Mouse (Mus musculus) limb, embryonic 14.5 days (tissue): Measurements from ENCODE around the gene Tas2r131. TPM values are rescaled to one million over a fixed set of nuclear protein-coding genes. Genes with fewer than 3 reads are reported as not detected.
"Not testable (repeated sequence)": the region's sequence is repeated elsewhere in the genome, so short reads cannot be mapped to it uniquely, and the experiment has no call there.

Experiments
- ATAC-seq: fragments of 200-750 bp; cut with Nextera tagmentation; 2 replicates; pipeline ENCODE4 v1.8.0; 2017; ENCODE audit warnings: low read depth, moderate number of reproducible peaks, moderate TSS enrichment; ENCODE audit not compliant: low FRiP score
- DNase-seq: peaks from one replicate; pipeline ENCODE4 v3.0.0-alpha.2; 2015; ENCODE audit warnings: low spot score
- H3K27ac ChIP-seq: fragments of 300-500 bp; sonication (generic); replicated peaks from 2 replicates; pipeline ENCODE4 v1.5.1; 2014; ENCODE audit warnings: low read depth, mild to moderate bottlenecking, low read length, moderate library complexity, mixed read lengths
- H3K27me3 ChIP-seq: fragments of 300-500 bp; sonication (generic); 2 replicates; pipeline ENCODE4 v1.6.1; 2014; ENCODE audit warnings: low read length, mixed read lengths; ENCODE audit not compliant: control insufficient read depth, insufficient read depth
- H3K36me3 ChIP-seq: fragments of 300-500 bp; sonication (generic); 2 replicates; pipeline ENCODE4 v1.6.1; 2014; ENCODE audit warnings: mild to moderate bottlenecking, low read length, moderate library complexity, mixed read lengths; ENCODE audit not compliant: control insufficient read depth, insufficient read depth
- H3K4me1 ChIP-seq: fragments of 300-500 bp; sonication (generic); 2 replicates; pipeline ENCODE4 v1.6.1; 2014; ENCODE audit warnings: antibody characterized with exemption, low read length, mixed read lengths; ENCODE audit not compliant: control insufficient read depth, insufficient read depth
- H3K4me2 ChIP-seq: fragments of 300-500 bp; sonication (generic); replicated peaks from 2 replicates; pipeline ENCODE4 v1.6.1; 2014; ENCODE audit warnings: low read depth, mild to moderate bottlenecking, low read length, moderate library complexity; ENCODE audit not compliant: severe bottlenecking
- H3K4me3 ChIP-seq: fragments of 300-500 bp; sonication (generic); replicated peaks from 2 replicates; pipeline ENCODE4 v1.5.1; 2014; ENCODE audit warnings: low read length
- H3K9ac ChIP-seq: fragments of 300-500 bp; sonication (generic); 2 replicates; pipeline ENCODE4 v1.6.1; 2014; ENCODE audit warnings: mild to moderate bottlenecking, low read depth, low read length, moderate library complexity; ENCODE audit not compliant: severe bottlenecking
- H3K9me3 ChIP-seq: fragments of 300-500 bp; sonication (generic); 2 replicates; pipeline ENCODE4 v1.6.1; 2016; ENCODE audit warnings: low read length; ENCODE audit not compliant: control insufficient read depth
- POLR2A ChIP-seq: fragments of 200-500 bp; IDR thresholded peaks from 2 replicates; pipeline ENCODE4 v1.8.0; 2012; ENCODE audit warnings: inconsistent platforms, mild to moderate bottlenecking, moderate library complexity, borderline replicate concordance; ENCODE audit not compliant: insufficient read depth, insufficient read length; ENCODE audit errors: extremely low read depth
- WGBS: fragments of 180-500 bp; shearing (Covaris S2); extraction: QIAGEN DNeasy Blood & Tissue Kit; methylation state at CpG from one replicate; pipeline ENCODE4 v1.1.7; 2014; 5-methylcytosine and 5-hydroxymethylcytosine counted together
- polyA plus RNA-seq, 2 experiments: library from polyadenylated mRNA; depleted of rRNA in 1 of 2; stranded (reverse) in 1 of 2; unstranded in 1 of 2; fragments of >200 nt; fragmentation: Nextera tagmentation in 1 of 2; extraction: Ambion mirVana in 1 of 2; gene quantifications; 2 replicates each; pipeline versions ENCODE4 v1.2.1 to v1.2.3; 2012 to 2014

Gene Tas2r131
- polyA plus RNA-seq (2012; rRNA removed) = not detected in 2 replicates
- not detected in 2 replicates for polyA plus RNA-seq (2014; fragmentation: Nextera tagmentation; extraction: Ambion mirVana)

- Histone ChIP-seq H3K4me2 (no peak within 1 kb of the TSS), H3K4me1 (no peaks in the 10 kb centered on the region), H3K36me3 (no peaks in the 10 kb centered on the region), H3K27me3 (no peaks in the 10 kb centered on the region), H3K9ac (no peak within 1 kb of the TSS), H3K4me3 (no peak within 1 kb of the TSS), H3K9me3 (no peaks in the 10 kb centered on the region), H3K27ac (no peak within 1 kb of the TSS)
- no peak for TF ChIP-seq POLR2A
- 69% methylated on average over 1 of the region's 1 CpGs for WGBS
- no peak for DNase-seq
- ATAC-seq = no peak
Observed at GRCm38 (mm10) chr6:132957819-132958218, at the start of gene Tas2r131. Gene Tas2r131 (minus strand): TSS chr6:132957919.

- Histone ChIP-seq H3K4me3 (no peak within 1 kb of the TSS), H3K4me1 (no peaks in the 10 kb centered on the region), H3K27me3 (no peaks in the 10 kb centered on the region), H3K4me2 (no peak within 1 kb of the TSS), H3K27ac (no peak within 1 kb of the TSS), H3K9me3 (no peaks in the 10 kb centered on the region), H3K36me3 (no peaks in the 10 kb centered on the region), H3K9ac (no peak within 1 kb of the TSS)
- 69% methylated on average over 2 of the region's 2 CpGs for WGBS
- DNase-seq (no peak), ATAC-seq (no peak)
- TF ChIP-seq POLR2A = no peak
Observed at GRCm38 (mm10) chr6:132980865-132981264, 23.1 kb upstream of the Tas2r131 start, which contains the start of gene Tas2r109. Gene Tas2r109 (minus strand): TSS chr6:132980965.

GRCm38 (mm10) chr6:132950802-132951201, 6.9 kb downstream of the Tas2r131 start, which contains the start of gene Tas2r129:
Gene Tas2r129 (plus strand): TSS chr6:132951102.
- no peaks in the 10 kb centered on the region for H3K4me1 ChIP-seq
- H3K27me3 ChIP-seq = no peaks in the 10 kb centered on the region
- H3K9ac ChIP-seq = no peak within 1 kb of the TSS
- no peak for ATAC-seq
- H3K9me3 ChIP-seq = no peaks in the 10 kb centered on the region
- H3K4me2 ChIP-seq = no peak within 1 kb of the TSS
- no peak within 1 kb of the TSS for H3K4me3 ChIP-seq
- no peak for DNase-seq
- H3K36me3 ChIP-seq = no peaks in the 10 kb centered on the region
- H3K27ac ChIP-seq = no peak within 1 kb of the TSS
- 75% methylated on average over 2 of the region's 2 CpGs for WGBS
- TF ChIP-seq POLR2A = no peak

GRCm38 (mm10) chr6:132941376-132941775, 16.3 kb downstream of the Tas2r131 start:
- H3K4me3 ChIP-seq, H3K9me3 ChIP-seq, H3K4me2 ChIP-seq, H3K4me1 ChIP-seq, H3K27me3 ChIP-seq, H3K27ac ChIP-seq, DNase-seq, ATAC-seq, H3K9ac ChIP-seq, H3K36me3 ChIP-seq: not testable (repeated sequence)

- DNase-seq (no peak), ATAC-seq (no peak)
- 85% methylated on average over 3 of the region's 3 CpGs for WGBS
- Histone ChIP-seq H3K36me3 (no peaks in the 10 kb centered on the region), H3K27ac (no peak within 1 kb of the TSS), H3K9me3 (no peaks in the 10 kb centered on the region), H3K4me1 (no peaks in the 10 kb centered on the region), H3K27me3 (no peaks in the 10 kb centered on the region), H3K4me2 (no peak within 1 kb of the TSS), H3K4me3 (no peak within 1 kb of the TSS), H3K9ac (no peak within 1 kb of the TSS)
- TF ChIP-seq POLR2A = no peak
Observed at GRCm38 (mm10) chr6:132909351-132909750, 48.4 kb downstream of the Tas2r131 start, which contains the start of gene Tas2r125. Gene Tas2r125 (plus strand): TSS chr6:132909651.

Other genes starting within 250 kb of the Tas2r131 start
- not detected in 2 replicates for gene Tas2r122, start 246.0 kb downstream of the Tas2r131 start, polyA plus RNA-seq (2012; rRNA removed)
- gene Tas2r122, start 246.0 kb downstream of the Tas2r131 start, polyA plus RNA-seq (2014; fragmentation: Nextera tagmentation; extraction: Ambion mirVana) = not detected in 2 replicates
- not detected in 2 replicates for gene Tas2r115, start 219.9 kb downstream of the Tas2r131 start, polyA plus RNA-seq (2012; rRNA removed)
- gene Tas2r115, start 219.9 kb downstream of the Tas2r131 start, polyA plus RNA-seq (2014; fragmentation: Nextera tagmentation; extraction: Ambion mirVana) = not detected in 2 replicates
- gene Tas2r124, start 203.2 kb downstream of the Tas2r131 start, polyA plus RNA-seq (2012; rRNA removed) = not detected in 2 replicates
- not detected in 2 replicates for gene Tas2r124, start 203.2 kb downstream of the Tas2r131 start, polyA plus RNA-seq (2014; fragmentation: Nextera tagmentation; extraction: Ambion mirVana)
- not detected in 2 replicates for gene Tas2r102, start 195.8 kb downstream of the Tas2r131 start, polyA plus RNA-seq (2012; rRNA removed)
- not detected in 2 replicates for gene Tas2r102, start 195.8 kb downstream of the Tas2r131 start, polyA plus RNA-seq (2014; fragmentation: Nextera tagmentation; extraction: Ambion mirVana)
- gene Tas2r136, start 179.8 kb downstream of the Tas2r131 start, polyA plus RNA-seq (2012; rRNA removed) = not detected in 2 replicates
- not detected in 2 replicates for gene Tas2r136, start 179.8 kb downstream of the Tas2r131 start, polyA plus RNA-seq (2014; fragmentation: Nextera tagmentation; extraction: Ambion mirVana)
- not detected in 2 replicates for gene Tas2r117, start 155.1 kb downstream of the Tas2r131 start, polyA plus RNA-seq (2012; rRNA removed)
- gene Tas2r117, start 155.1 kb downstream of the Tas2r131 start, polyA plus RNA-seq (2014; fragmentation: Nextera tagmentation; extraction: Ambion mirVana) = not detected in 2 replicates
- gene Tas2r123, start 110.8 kb downstream of the Tas2r131 start, polyA plus RNA-seq (2012; rRNA removed) = not detected in 2 replicates
- gene Tas2r123, start 110.8 kb downstream of the Tas2r131 start, polyA plus RNA-seq (2014; fragmentation: Nextera tagmentation; extraction: Ambion mirVana) = not detected in 2 replicates
- not detected in 2 replicates for gene Tas2r116, start 102.5 kb downstream of the Tas2r131 start, polyA plus RNA-seq (2012; rRNA removed)
- not detected in 2 replicates for gene Tas2r116, start 102.5 kb downstream of the Tas2r131 start, polyA plus RNA-seq (2014; fragmentation: Nextera tagmentation; extraction: Ambion mirVana)
- not detected in 2 replicates for gene Tas2r110, start 89.9 kb downstream of the Tas2r131 start, polyA plus RNA-seq (2012; rRNA removed)
- gene Tas2r110, start 89.9 kb downstream of the Tas2r131 start, polyA plus RNA-seq (2014; fragmentation: Nextera tagmentation; extraction: Ambion mirVana) = not detected in 2 replicates
- not detected in 2 replicates for gene Tas2r113, start 64.9 kb downstream of the Tas2r131 start, polyA plus RNA-seq (2012; rRNA removed)
- not detected in 2 replicates for gene Tas2r113, start 64.9 kb downstream of the Tas2r131 start, polyA plus RNA-seq (2014; fragmentation: Nextera tagmentation; extraction: Ambion mirVana)
- gene Tas2r125, start 48.3 kb downstream of the Tas2r131 start, polyA plus RNA-seq (2012; rRNA removed) = not detected in 2 replicates
- gene Tas2r125, start 48.3 kb downstream of the Tas2r131 start, polyA plus RNA-seq (2014; fragmentation: Nextera tagmentation; extraction: Ambion mirVana) = not detected in 2 replicates
- gene Tas2r129, start 6.8 kb downstream of the Tas2r131 start, polyA plus RNA-seq (2012; rRNA removed) = not detected in 2 replicates
- not detected in 2 replicates for gene Tas2r129, start 6.8 kb downstream of the Tas2r131 start, polyA plus RNA-seq (2014; fragmentation: Nextera tagmentation; extraction: Ambion mirVana)
- gene Tas2r109, start 23.0 kb upstream of the Tas2r131 start, polyA plus RNA-seq (2012; rRNA removed) = not detected in 2 replicates
- gene Tas2r109, start 23.0 kb upstream of the Tas2r131 start, polyA plus RNA-seq (2014; fragmentation: Nextera tagmentation; extraction: Ambion mirVana) = not detected in 2 replicates
- not detected in 2 replicates for gene Tas2r103, start 79.2 kb upstream of the Tas2r131 start, polyA plus RNA-seq (2012; rRNA removed)
- gene Tas2r103, start 79.2 kb upstream of the Tas2r131 start, polyA plus RNA-seq (2014; fragmentation: Nextera tagmentation; extraction: Ambion mirVana) = not detected in 2 replicates
- not detected in 2 replicates for gene Tas2r140, start 97.9 kb upstream of the Tas2r131 start, polyA plus RNA-seq (2012; rRNA removed)
- gene Tas2r140, start 97.9 kb upstream of the Tas2r131 start, polyA plus RNA-seq (2014; fragmentation: Nextera tagmentation; extraction: Ambion mirVana) = not detected in 2 replicates
- 29.6 and 62.2 TPM in 2 replicates for gene Smim10l1, start 147.0 kb upstream of the Tas2r131 start, polyA plus RNA-seq (2012; rRNA removed)
- gene Smim10l1, start 147.0 kb upstream of the Tas2r131 start, polyA plus RNA-seq (2014; fragmentation: Nextera tagmentation; extraction: Ambion mirVana) = 69.5 and 70.4 TPM in 2 replicates